Mouse (Mus musculus): ENCODE measurements around the gene Trim50.

GRCm38 (mm10) chr5:135367841-135368240 lies 14.7 kb downstream of the Trim50 start:
- no peak for TF ChIP-seq GATA1 (IDR thresholded peaks at IDR 0.05; ENCODE audit: borderline replicate concordance, low read length)
- TF ChIP-seq FLI1 (IDR thresholded peaks at IDR 0.05; ENCODE audit: low read length): no peak
